Mouse (Mus musculus) bone marrow macrophage, adult 2 months (primary cell): ENCODE data around the gene Clec2d. TPM values are rescaled to one million over a fixed set of nuclear protein-coding genes. Genes with fewer than 3 reads are reported as not detected.
"Not testable (repeated sequence)": the region's sequence is repeated elsewhere in the genome, so short reads cannot be mapped to it uniquely, and the experiment has no call there.

Experiments used
- H3K27ac ChIP-seq: 2 replicates; pipeline ENCODE4 v1.5.1; 2012; ENCODE audit warnings: low read depth, low read length; ENCODE audit not compliant: insufficient read depth
- H3K4me1 ChIP-seq: 2 replicates; pipeline ENCODE4 v1.6.1; 2012; ENCODE audit warnings: low read length; ENCODE audit not compliant: control insufficient read depth, insufficient read depth
- H3K4me3 ChIP-seq: 2 replicates; pipeline ENCODE4 v1.5.1; 2012; ENCODE audit warnings: mild to moderate bottlenecking, low read length, moderate library complexity; ENCODE audit not compliant: insufficient read depth
- CTCF ChIP-seq: IDR thresholded peaks from 2 replicates; pipeline ENCODE4 v1.5.1; 2012; ENCODE audit warnings: low read depth, mild to moderate bottlenecking, low read length, moderate library complexity
- POLR2A ChIP-seq: IDR thresholded peaks from 2 replicates; pipeline ENCODE4 v1.6.1; 2012; ENCODE audit warnings: mild to moderate bottlenecking, low read depth, low read length, borderline replicate concordance
- polyA plus RNA-seq: library from polyadenylated mRNA; stranded (reverse); fragments of >200 nt; gene quantifications from 2 replicates; pipeline ENCODE4 v1.2.4, GENCODE M21; 2012; ENCODE audit not compliant: missing spikeins, insufficient read depth, insufficient read length

The Clec2d gene
- polyA plus RNA-seq, 1 experiment: 118 TPM

- H3K27ac ChIP-seq: no peak overlapping the region
These were observed 4.8 kb upstream of the Clec2d start for GRCm38 (mm10) chr6:129175612-129176011.

GRCm38 (mm10) chr6:129176621-129177020 lies 3.8 kb upstream of the Clec2d start:
- TF ChIP-seq CTCF (no peak), POLR2A (no peak)
- H3K4me1 ChIP-seq: peaks cover 5% of the 10 kb centered on the region
- no peak overlapping the region for H3K27ac ChIP-seq
- H3K4me3 ChIP-seq: no peak overlapping the region

More at GRCm38 (mm10) chr6:129175612-129176011, 4.8 kb upstream of the Clec2d start:
- Histone ChIP-seq H3K4me1 (peaks cover 6% of the 10 kb centered on the region), H3K4me3 (no peak overlapping the region)
- TF ChIP-seq POLR2A (no peak), CTCF (no peak)

- Histone ChIP-seq H3K4me1 (peaks cover 6% of the 10 kb centered on the region; the same call in 1 of the 2 replicates), H3K4me3 (no peak overlapping the region), H3K27ac (no peak overlapping the region)
- no peak for TF ChIP-seq POLR2A
- TF ChIP-seq CTCF: no peak
These were observed 1.1 kb upstream of the Clec2d start for GRCm38 (mm10) chr6:129179281-129179680.

- H3K27ac ChIP-seq: peak overlapping the region; percentile 37
- H3K4me3 ChIP-seq: not testable (repeated sequence)
These were observed 584 bp upstream of the Clec2d start for GRCm38 (mm10) chr6:129179831-129180230.

GRCm38 (mm10) chr6:129181249-129181648 lies 834 bp downstream of the Clec2d start:
- H3K4me3 ChIP-seq: peak overlapping the region; percentile 92
- peak overlapping the region; percentile 96 for H3K27ac ChIP-seq
- H3K4me1 ChIP-seq: peaks cover 7% of the 10 kb centered on the region
- TF ChIP-seq CTCF (no peak), POLR2A (no peak)

More at GRCm38 (mm10) chr6:129179831-129180230, 584 bp upstream of the Clec2d start:
- H3K4me1 ChIP-seq: not testable (repeated sequence)

GRCm38 (mm10) chr6:129181683-129182082 lies 1.3 kb downstream of the Clec2d start:
- H3K27ac ChIP-seq: peak overlapping the region; percentile 86

GRCm38 (mm10) chr6:129182518-129182917 lies 2.1 kb downstream of the Clec2d start:
- peaks cover 7% of the 10 kb centered on the region for H3K4me1 ChIP-seq
- peak overlapping the region; percentile 77 for H3K27ac ChIP-seq
- TF ChIP-seq POLR2A (no peak), CTCF (no peak)
- peak overlapping the region; percentile 65 for H3K4me3 ChIP-seq

More at GRCm38 (mm10) chr6:129181683-129182082, 1.3 kb downstream of the Clec2d start:
- Histone ChIP-seq H3K4me3 (peak overlapping the region; percentile 66), H3K4me1 (peaks cover 7% of the 10 kb centered on the region)
- TF ChIP-seq POLR2A (no peak), CTCF (no peak)

- Histone ChIP-seq H3K27ac (peak overlapping the region; percentile 70), H3K4me3 (peak overlapping the region; percentile 28)
These were observed 3.6 kb downstream of the Clec2d start for GRCm38 (mm10) chr6:129184001-129184400.

GRCm38 (mm10) chr6:129184788-129185187 lies 4.4 kb downstream of the Clec2d start:
- H3K27ac ChIP-seq: peak overlapping the region; percentile 70
- H3K4me1 ChIP-seq: peaks cover 5% of the 10 kb centered on the region
- H3K4me3 ChIP-seq: peak overlapping the region; percentile 28
- TF ChIP-seq POLR2A (no peak), CTCF (no peak)

More at GRCm38 (mm10) chr6:129184001-129184400, 3.6 kb downstream of the Clec2d start:
- H3K4me1 ChIP-seq: not testable (repeated sequence)

GRCm38 (mm10) chr6:129186022-129186421 lies 5.6 kb downstream of the Clec2d start:
- Histone ChIP-seq H3K27ac (peak overlapping the region; percentile 70), H3K4me1 (peaks cover 4% of the 10 kb centered on the region), H3K4me3 (no peak overlapping the region)
- TF ChIP-seq POLR2A (no peak), CTCF (no peak)
